Mouse (Mus musculus) myocyte (in vitro differentiated cells): Measurements from ENCODE around the gene Dnajb4.

Source experiments
- MAX ChIP-seq: IDR thresholded peaks from one replicate; pipeline ENCODE4 v1.6.1; 2011; ENCODE audit warnings: low read depth, mild to moderate bottlenecking, control low read depth
- MYOD1 ChIP-seq, 3 experiments: IDR thresholded peaks; one replicate each; pipeline ENCODE4 v1.6.1; 2011; ENCODE audit warnings: control low read depth in 2 of 3, low read depth in 2 of 3, mild to moderate bottlenecking in 2 of 3, moderate library complexity in 1 of 3; ENCODE audit not compliant: insufficient read length in 2 of 3, control insufficient read depth in 1 of 3
- POLR2A ChIP-seq: IDR thresholded peaks from one replicate; pipeline ENCODE4 v1.6.1; 2011; ENCODE audit warnings: low read depth, mild to moderate bottlenecking, control low read depth, moderate library complexity; ENCODE audit not compliant: insufficient read length
- REST ChIP-seq: IDR thresholded peaks from one replicate; pipeline ENCODE4 v1.6.1; 2011; ENCODE audit warnings: mild to moderate bottlenecking, control low read depth, moderate library complexity; ENCODE audit not compliant: insufficient read depth, insufficient read length
- USF1 ChIP-seq: IDR thresholded peaks from one replicate; pipeline ENCODE4 v1.6.1; 2011; ENCODE audit warnings: low read depth, mild to moderate bottlenecking, control low read depth, moderate library complexity

GRCm38 (mm10) chr3:152156816-152157496 lies 53.1 kb downstream of the Dnajb4 start:
- no peak for TF ChIP-seq MYOD1 (IDR thresholded peaks at IDR 0.05; ENCODE audit: control insufficient read depth in 1 of 3, insufficient read length in 2 of 3, low read depth in 2 of 3)
- TF ChIP-seq MAX: no peak
- no peak for TF ChIP-seq USF1
- TF ChIP-seq REST: no peak
- no peak for TF ChIP-seq POLR2A
